Mouse (Mus musculus): ENCODE results near the gene Gm49510.

DNA sequence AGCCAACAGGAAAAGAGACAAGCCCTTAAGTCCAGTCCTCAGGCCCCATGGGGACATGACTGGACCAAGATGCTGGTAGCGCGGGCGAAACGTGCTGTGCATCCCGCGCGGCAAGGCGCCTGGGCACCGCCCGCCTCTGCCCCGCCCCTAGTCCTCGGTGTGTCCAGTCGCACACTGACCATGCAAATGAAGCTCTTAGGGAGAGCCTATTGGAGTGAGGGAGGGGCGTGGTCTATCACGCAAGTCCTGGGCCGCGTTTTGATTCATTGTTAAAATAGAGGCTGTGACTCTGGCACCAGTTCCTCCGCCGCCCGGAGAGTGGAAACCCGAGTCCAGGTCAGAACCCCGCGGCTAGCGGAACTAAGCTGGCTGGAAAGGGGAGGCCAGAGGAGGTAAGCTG, 48.2 kb downstream of the Gm49510 start, which contains the start of gene Triobp:
- TF ChIP-seq ZNF384 (IDR thresholded peaks at IDR 0.05; ENCODE audit: low read depth, low read length) = no peak
- no peak for TF ChIP-seq HCFC1 (IDR thresholded peaks at IDR 0.05; ENCODE audit: borderline replicate concordance, insufficient read depth, low read length)
- no peak for TF ChIP-seq MAFK (IDR thresholded peaks at IDR 0.05; ENCODE audit: insufficient read depth, low read depth, low read length)
- TF ChIP-seq ZC3H11A (IDR thresholded peaks at IDR 0.05; ENCODE audit: borderline replicate concordance, low read depth, low read length) = no peak
- TF ChIP-seq CHD2 (IDR thresholded peaks at IDR 0.05; ENCODE audit: low read depth, low read length) = no peak
